Mouse (Mus musculus): ENCODE measurements at regions not wholly inside any gene's neighbourhood (a gene's known extent, or its start where the extent isn't known, plus 50 kb on each side); places are given as distances from the start of the nearest gene placed in this dataset.
"Not testable (repeated sequence)": the region's sequence is repeated elsewhere in the genome, so short reads cannot be mapped to it uniquely, and the experiment has no call there.

- no peak for DNase-seq (ENCODE audit: low spot score)
Measured at GRCm38 (mm10) chr12:114564329-114564728, 1020.6 kb downstream of the Adam6a start.

- no peak for DNase-seq (ENCODE audit: low spot score)
Measured at GRCm38 (mm10) chr12:114583371-114583770, 1039.7 kb downstream of the Adam6a start.

DNA sequence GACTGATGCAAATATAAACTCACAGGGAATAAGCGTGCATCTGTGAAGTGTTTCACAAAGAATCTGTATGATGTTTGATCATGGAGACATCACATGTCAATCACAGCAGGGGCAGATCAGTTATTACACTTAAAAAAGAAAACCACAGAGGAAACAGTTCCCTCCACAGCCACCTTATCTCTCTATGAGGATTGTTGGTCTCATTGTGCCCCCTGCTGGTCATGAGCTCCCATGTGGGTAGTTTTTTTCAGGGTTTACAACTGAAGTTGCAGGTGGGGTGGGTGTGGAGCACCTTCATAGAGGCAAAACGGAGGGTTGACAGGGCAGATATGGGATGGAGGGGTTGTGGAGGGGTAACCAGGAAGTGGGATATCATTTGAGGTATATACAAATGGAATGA lies 1043.5 kb downstream of the Adam6a start:
- DNase-seq (ENCODE audit: low spot score): no peak

GRCm38 (mm10) chr12:114597672-114598071 lies 1054.0 kb downstream of the Adam6a start:
- DNase-seq (ENCODE audit: low spot score): no peak

DNA sequence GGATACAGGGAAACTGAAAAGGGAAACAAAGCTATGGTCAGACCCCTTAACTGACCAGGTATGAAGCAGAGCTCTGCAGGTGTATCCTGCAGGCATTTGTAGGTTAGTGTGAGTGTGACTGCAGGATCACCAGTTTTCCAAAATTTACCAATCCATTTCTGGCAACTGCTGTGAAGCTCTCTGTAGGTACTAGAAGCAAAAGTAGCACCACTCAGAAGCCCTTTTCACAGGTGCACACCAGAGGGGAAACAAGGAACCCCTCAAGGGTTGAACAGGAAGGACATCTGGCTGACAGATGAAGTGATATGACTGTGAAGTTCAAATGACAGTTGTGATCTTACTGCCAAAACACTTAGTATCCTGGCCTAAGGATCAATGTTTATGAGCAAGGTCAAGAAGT lies 1065.5 kb downstream of the Adam6a start:
- DNase-seq (ENCODE audit: low spot score): no peak

- no peak for DNase-seq (ENCODE audit: low spot score)
Measured at GRCm38 (mm10) chr12:114612108-114612507, 1068.4 kb downstream of the Adam6a start.

DNA sequence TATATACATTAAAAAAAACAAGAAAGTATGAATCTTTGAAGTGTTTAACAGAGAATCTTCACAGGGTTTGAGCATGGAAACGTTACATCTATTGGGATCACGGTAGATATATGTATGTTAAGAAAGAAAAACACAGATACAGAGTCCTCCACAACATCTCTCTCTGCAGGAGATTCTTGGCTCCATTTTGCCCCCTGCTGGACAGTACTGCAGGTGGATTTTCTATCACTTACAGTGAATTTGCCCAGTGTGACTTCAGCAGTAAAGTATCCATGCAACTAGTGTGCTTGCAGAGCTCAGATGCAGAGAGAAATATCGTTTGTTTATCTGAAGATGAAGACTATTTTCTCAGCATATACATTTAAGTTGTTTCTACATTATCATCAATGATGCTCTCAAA lies 1071.5 kb downstream of the Adam6a start:
- DNase-seq (ENCODE audit: low spot score): no peak

DNA sequence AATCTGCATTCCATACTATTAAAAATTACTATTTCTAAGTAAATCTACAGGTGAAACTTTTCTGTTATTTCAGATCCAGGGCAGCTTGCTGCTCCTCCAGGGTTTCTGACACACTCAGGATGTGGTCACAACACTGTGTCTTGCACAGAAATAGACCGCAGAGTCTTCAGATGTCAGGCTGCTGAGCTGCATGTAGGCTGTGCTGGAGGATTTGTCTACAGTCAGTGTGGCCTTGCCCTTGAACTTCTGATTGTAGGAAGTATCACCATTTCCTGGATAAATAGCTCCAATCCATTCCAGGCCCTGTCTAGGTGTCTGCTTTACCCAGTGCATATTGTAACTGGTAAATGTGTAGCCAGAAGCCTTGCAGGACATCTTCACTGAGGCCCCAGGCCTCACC lies 1072.0 kb downstream of the Adam6a start:
- no peak for DNase-seq (ENCODE audit: low spot score)

DNA sequence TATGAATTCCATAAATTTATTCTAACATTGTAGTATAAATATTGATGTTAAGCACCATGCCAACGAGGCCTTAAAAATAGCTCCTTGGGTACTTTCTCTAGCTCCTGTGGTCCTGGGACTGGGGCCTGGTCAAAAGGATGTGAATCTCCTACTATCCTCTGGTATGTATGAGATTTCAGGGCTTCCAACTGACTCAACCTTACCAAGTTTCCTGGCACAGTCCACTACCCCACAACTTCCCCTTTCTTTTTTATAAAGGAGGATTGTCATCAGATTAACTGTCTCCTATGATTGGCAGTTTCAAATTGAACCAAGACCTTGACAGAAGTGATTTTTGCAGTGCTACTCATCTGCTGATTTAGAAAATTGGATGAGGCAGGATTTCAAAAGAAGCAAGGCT lies 1097.4 kb downstream of the Adam6a start:
- DNase-seq (ENCODE audit: low spot score): no peak

GRCm38 (mm10) chr12:114646372-114646771 lies 1102.7 kb downstream of the Adam6a start:
- DNase-seq (ENCODE audit: low spot score): no peak

DNA sequence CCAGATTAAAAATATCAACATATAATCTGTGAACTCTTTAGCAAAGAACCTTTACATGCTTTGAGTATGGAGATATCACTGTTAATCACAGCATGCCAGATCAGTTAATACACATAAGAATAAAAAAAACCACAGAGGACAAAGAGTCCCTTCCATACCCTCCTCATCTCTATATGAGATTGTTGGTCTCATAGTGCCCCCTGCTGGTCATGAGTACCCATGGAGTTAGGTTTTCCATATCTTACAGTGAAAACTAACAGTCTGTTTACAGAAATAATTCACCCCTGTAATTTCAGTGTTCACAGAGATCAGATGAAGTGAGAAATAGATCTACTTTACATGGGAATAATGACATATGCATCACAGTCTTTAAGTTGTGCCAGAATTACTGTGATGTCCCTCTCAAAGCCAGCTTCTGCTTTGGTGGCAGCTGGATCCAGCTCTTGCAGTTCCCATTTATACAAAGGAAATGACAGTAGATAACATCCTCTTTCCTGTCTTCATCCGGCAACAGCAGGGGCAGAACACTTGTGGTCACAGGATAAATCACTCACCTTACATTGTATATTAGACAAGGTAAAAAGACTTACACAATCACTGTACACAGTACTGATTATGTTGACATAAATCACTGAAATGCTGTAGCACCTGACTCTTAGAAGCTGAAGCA lies 1106.9 kb downstream of the Adam6a start:
- not testable (repeated sequence) for DNase-seq (ENCODE audit: low spot score)

GRCm38 (mm10) chr12:114657134-114657533 lies 1113.4 kb downstream of the Adam6a start:
- DNase-seq (ENCODE audit: low spot score): not testable (repeated sequence)

Measured in c-Kit-positive CD71-positive TER-119-positive erythroid progenitor cells, embryonic 14.5 days (primary cell).